Mouse (Mus musculus) spleen, postnatal 0 days (tissue): ENCODE measurements around the gene Sept5. TPM values are rescaled to one million over a fixed set of nuclear protein-coding genes. Genes with fewer than 3 reads are reported as not detected.

Experiments used
- polyA plus RNA-seq: library from polyadenylated mRNA; unstranded; fragments of >200 nt; fragmentation: Nextera tagmentation; extraction: Ambion mirVana; gene quantifications from 2 replicates; pipeline ENCODE4 v1.2.1, GENCODE M21; 2015

Sept5 gene
- polyA plus RNA-seq = 4.3 and 6.2 TPM in 2 replicates

GRCm38 (mm10) chr16:18629390-18630231, at the start of gene Sept5:
Gene Sept5, minus strand, starts transcription at chr16:18629954.

GRCm38 (mm10) chr16:18626376-18626878, 3.3 kb downstream of the Sept5 start, which contains the start of gene Gm49601:
Gene Gm49601, minus strand, starts transcription at chr16:18626427.

DNA sequence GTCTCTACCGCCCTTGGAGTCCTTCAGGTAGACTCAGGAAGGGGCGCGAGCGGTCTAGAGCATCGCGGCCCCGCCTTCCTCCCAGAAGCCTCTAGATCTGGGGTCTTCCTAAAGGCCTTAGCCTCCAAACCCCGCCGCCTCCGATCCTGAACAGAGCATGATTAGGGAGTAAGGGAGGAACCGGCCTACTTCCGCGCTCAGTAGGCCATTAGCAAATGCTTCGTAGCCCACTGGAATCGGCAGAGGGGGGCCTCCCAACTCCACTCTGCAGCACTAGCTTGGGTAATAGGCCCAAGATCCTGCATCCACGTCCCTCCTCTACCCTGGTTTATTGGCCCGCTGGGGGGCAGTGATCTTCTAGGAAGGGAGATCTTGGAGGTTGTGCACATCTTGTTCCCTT, 7.7 kb downstream of the Sept5 start, which contains the start of gene Gp1bb:
Gp1bb (minus strand) TSS at position 385 of the 400 bp plus-strand sequence.

DNA sequence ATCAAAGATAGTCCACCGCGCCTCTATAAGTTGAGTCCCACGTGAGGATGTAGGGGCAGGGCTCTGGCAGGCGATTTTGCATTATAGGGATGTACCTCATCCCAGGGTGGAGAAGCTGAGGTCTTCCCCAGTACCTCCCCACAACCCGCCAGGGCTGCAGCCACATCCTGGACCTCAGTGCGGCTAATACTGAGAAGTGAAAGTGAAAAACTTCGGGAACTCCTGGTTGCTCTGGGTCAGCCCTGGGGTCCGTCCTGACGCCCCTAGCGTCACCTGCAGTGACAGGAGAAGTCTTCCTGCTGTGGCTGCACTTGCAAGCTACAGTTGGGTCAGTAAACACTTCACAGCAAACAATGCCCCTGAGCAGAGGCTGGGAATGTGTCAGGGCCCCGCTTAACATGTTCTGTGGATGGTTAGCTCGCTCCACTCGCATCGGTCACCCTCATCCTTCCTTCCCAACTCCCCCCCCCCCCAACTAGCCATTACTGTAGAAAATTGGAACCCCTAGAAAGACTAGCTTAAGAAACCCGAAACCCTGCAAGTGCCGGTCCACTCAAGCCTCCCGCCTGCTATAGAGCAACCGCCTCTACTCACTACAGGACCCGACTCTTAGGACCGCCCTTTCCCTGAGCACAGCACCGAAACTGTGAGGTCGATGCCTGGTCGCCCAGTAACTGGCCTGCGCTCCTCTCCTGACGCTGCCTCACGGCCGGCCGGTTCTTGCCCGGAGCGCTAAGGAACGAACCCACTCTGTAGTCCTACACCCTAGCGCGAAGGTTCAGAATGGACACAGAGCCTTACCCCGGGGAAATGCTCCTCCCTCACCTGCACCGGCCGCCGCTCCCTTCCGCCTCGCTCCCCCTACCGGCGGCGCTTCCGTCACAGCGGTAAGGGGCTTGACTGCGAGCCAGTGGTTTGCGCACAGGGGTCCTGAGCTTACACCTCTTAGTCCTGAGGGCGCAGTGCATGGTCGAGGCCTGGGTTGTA, 39.7 kb downstream of the Sept5 start, which contains the start of gene Tbx1:
Tbx1 (minus strand) TSS at position 868 of the 987 bp plus-strand sequence.

Other genes starting within 250 kb of the Sept5 start
- 106 and 115 TPM in 2 replicates for gene Txnrd2, start 203.6 kb downstream of the Sept5 start, polyA plus RNA-seq
- gene Comt, start 203.1 kb downstream of the Sept5 start, polyA plus RNA-seq = 118 and 126 TPM in 2 replicates
- 10.1 and 12.7 TPM in 2 replicates for gene Gnb1l, start 131.2 kb downstream of the Sept5 start, polyA plus RNA-seq
- 1.2 and 1.6 TPM in 2 replicates for gene Rtl10, start 131.1 kb downstream of the Sept5 start, polyA plus RNA-seq
- gene Tbx1, start 39.3 kb downstream of the Sept5 start, polyA plus RNA-seq = 0.17 and 0.28 TPM in 2 replicates
- gene Gp1bb, start 7.6 kb downstream of the Sept5 start, polyA plus RNA-seq = 28.5 and 30.4 TPM in 2 replicates
- 0.76 and 0.92 TPM in 2 replicates for gene Gm49601, start 3.5 kb downstream of the Sept5 start, polyA plus RNA-seq
- 52.9 and 74.4 TPM in 2 replicates for gene Cldn5, start 146.9 kb upstream of the Sept5 start, polyA plus RNA-seq
- 58.5 and 62.9 TPM in 2 replicates for gene Ufd1, start 181.8 kb upstream of the Sept5 start, polyA plus RNA-seq
- 43.8 and 49.9 TPM in 2 replicates for gene Cdc45, start 182.0 kb upstream of the Sept5 start, polyA plus RNA-seq
- 25.0 and 31.2 TPM in 2 replicates for gene 2510002D24Rik, start 206.6 kb upstream of the Sept5 start, polyA plus RNA-seq
- not detected in 2 replicates for gene Gm28539, start 206.6 kb upstream of the Sept5 start, polyA plus RNA-seq
- 61.2 and 65.9 TPM in 2 replicates for gene Mrpl40, start 246.9 kb upstream of the Sept5 start, polyA plus RNA-seq
- gene Hira, start 247.1 kb upstream of the Sept5 start, polyA plus RNA-seq = 10.1 and 10.8 TPM in 2 replicates